In the genomic region with DNA sequence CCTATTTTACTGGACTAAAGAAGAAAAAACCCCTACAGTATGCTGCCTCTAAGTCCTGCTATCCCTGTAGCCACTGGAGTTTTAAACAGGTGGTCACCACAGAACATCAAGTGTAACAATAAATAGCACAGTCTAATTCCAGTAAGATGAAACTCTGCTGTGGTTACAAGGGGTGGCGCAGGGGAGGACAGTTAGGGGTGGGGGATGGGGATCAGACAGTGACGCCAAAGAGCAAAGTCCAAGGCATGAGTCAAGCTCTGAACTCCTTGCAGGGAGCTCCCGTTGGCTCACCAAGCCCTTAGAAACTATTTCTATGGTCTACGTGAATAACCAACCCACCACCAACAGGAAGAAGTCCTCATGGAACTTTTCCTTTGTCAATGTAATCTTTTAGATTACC, we compare ENCODE assay signal across 12 mouse cellular contexts.
DNase-seq lines count a peak whose midpoint lies in the region; ATAC-seq and TF ChIP-seq lines count a peak whose summit lies in the region.
"Had no signal": no experiment of that assay in that cellular context is flagged by ENCODE, and none has a peak within 500 bp of the region (broad histone marks: within the 10 kb centered on the region; RNA-seq: fewer than 3 reads in every experiment).

No protein-coding gene starts in this region.

- no peak for DNase-seq in heart, postnatal 4 days
- peak; percentile 46 for DNase-seq in gastrocnemius, postnatal 25 days
- peak; percentile 60 for DNase-seq in kidney, postnatal 10 days
- peak; percentile 83 for DNase-seq in stomach, postnatal 0 days (ENCODE audit: low spot score)
- no peak for DNase-seq in midbrain, embryonic 14.5 days
- no peak for DNase-seq in right cerebral cortex, adult 2 months (ENCODE audit: low spot score in 2 of 2)
- DNase-seq: cerebellum, postnatal 10 days; lung, postnatal 10 days had no signal

- ATAC-seq in heart, embryonic 16.5 days (replicated peaks; ENCODE audit: extremely low read depth, insufficient read depth, low FRiP score), result 0 out of 2 replicates have a peak, but pooled peaks have one; percentile 32
- peak; percentile 92 for ATAC-seq in stomach, postnatal 0 days (ENCODE audit: low FRiP score, low TSS enrichment)
- no peak for ATAC-seq in midbrain, embryonic 14.5 days (ENCODE audit: low FRiP score, low TSS enrichment)
- ATAC-seq: activated CD4-positive, CD25-positive, alpha-beta regulatory T cell, adult 4 months had no signal

- TF ChIP-seq EP300 in stomach, postnatal 0 days (optimal IDR thresholded peaks at IDR 0.05), result no peak

- no peak overlapping the region; the same call in 1 of the 2 replicates for H3K4me2 ChIP-seq in heart, embryonic 16.5 days (ENCODE audit: low read depth, low read length)
- no peak overlapping the region for H3K4me2 ChIP-seq in stomach, postnatal 0 days (replicated peaks; ENCODE audit: low read depth)
- H3K4me2 ChIP-seq in midbrain, embryonic 14.5 days (ENCODE audit: low read length), result no peak overlapping the region
- H3K4me2 ChIP-seq: midbrain, embryonic 12.5 days had no signal

- peaks cover 5% of the 10 kb centered on the region; the same call in 1 of the 2 replicates for H3K36me3 ChIP-seq in heart, embryonic 16.5 days (ENCODE audit: control insufficient read depth, insufficient read depth)
- H3K36me3 ChIP-seq in stomach, postnatal 0 days (ENCODE audit: control insufficient read depth, insufficient read depth, low read length), result no peaks in the 10 kb centered on the region
- H3K36me3 ChIP-seq in midbrain, embryonic 14.5 days (ENCODE audit: control insufficient read depth, insufficient read depth, low read length), result no peaks in the 10 kb centered on the region
- H3K36me3 ChIP-seq: hindbrain, embryonic 10.5 days; midbrain, embryonic 12.5 days had no signal

- 28% methylated on average over 4 of the region's 4 CpGs for WGBS in heart, embryonic 16.5 days
- 42% methylated on average over 4 of the region's 4 CpGs for WGBS in stomach, postnatal 0 days
- 80% methylated on average over 4 of the region's 4 CpGs for WGBS in midbrain, embryonic 14.5 days

- no peak for TF ChIP-seq CTCF in stomach, postnatal 0 days (IDR thresholded peaks at IDR 0.05; ENCODE audit: low read depth)

- H3K27me3 ChIP-seq in heart, embryonic 16.5 days (ENCODE audit: control insufficient read depth, insufficient read depth, low read length), result no peaks in the 10 kb centered on the region
- no peaks in the 10 kb centered on the region for H3K27me3 ChIP-seq in stomach, postnatal 0 days (ENCODE audit: control insufficient read depth, insufficient read depth, low read length)
- no peaks in the 10 kb centered on the region for H3K27me3 ChIP-seq in midbrain, embryonic 14.5 days (ENCODE audit: control insufficient read depth, insufficient read depth, low read length)
- H3K27me3 ChIP-seq: midbrain, embryonic 12.5 days had no signal

- peaks cover 16% of the 10 kb centered on the region for H3K4me1 ChIP-seq in heart, embryonic 16.5 days (ENCODE audit: control insufficient read depth, insufficient read depth, low read length)
- no peaks in the 10 kb centered on the region for H3K4me1 ChIP-seq in stomach, postnatal 0 days (replicated peaks; ENCODE audit: control insufficient read depth, insufficient read depth)
- no peaks in the 10 kb centered on the region for H3K4me1 ChIP-seq in midbrain, embryonic 14.5 days (ENCODE audit: control insufficient read depth, insufficient read depth, low read length)
- H3K4me1 ChIP-seq: hindbrain, embryonic 10.5 days; midbrain, embryonic 12.5 days had no signal

- no peak overlapping the region for H3K4me3 ChIP-seq in heart, embryonic 16.5 days (ENCODE audit: low read length)
- no peak overlapping the region for H3K4me3 ChIP-seq in stomach, postnatal 0 days (ENCODE audit: low read depth, low read length)
- H3K4me3 ChIP-seq in midbrain, embryonic 14.5 days (replicated peaks; ENCODE audit: low read depth, low read length), result no peak overlapping the region
- H3K4me3 ChIP-seq: hindbrain, embryonic 10.5 days; midbrain, embryonic 12.5 days had no signal

- no peak overlapping the region for H3K9ac ChIP-seq in heart, embryonic 16.5 days (ENCODE audit: low read length)
- H3K9ac ChIP-seq in stomach, postnatal 0 days (ENCODE audit: low read length), result no peak overlapping the region
- H3K9ac ChIP-seq in midbrain, embryonic 14.5 days (replicated peaks; ENCODE audit: low read length), result no peak overlapping the region
- H3K9ac ChIP-seq: midbrain, embryonic 12.5 days had no signal

- H3K27ac ChIP-seq in heart, embryonic 16.5 days (ENCODE audit: low read length), result peak overlapping the region; percentile 26; the same call in 1 of the 2 replicates
- no peak overlapping the region for H3K27ac ChIP-seq in stomach, postnatal 0 days (replicated peaks)
- no peak overlapping the region for H3K27ac ChIP-seq in midbrain, embryonic 14.5 days (replicated peaks; ENCODE audit: low read depth, low read length)
- H3K27ac ChIP-seq: hindbrain, embryonic 10.5 days; midbrain, embryonic 12.5 days had no signal

- no peaks in the 10 kb centered on the region for H3K9me3 ChIP-seq in heart, embryonic 16.5 days (replicated peaks; ENCODE audit: control insufficient read depth, low read length)
- H3K9me3 ChIP-seq in stomach, postnatal 0 days (ENCODE audit: control insufficient read depth, low read length), result no peaks in the 10 kb centered on the region
- no peaks in the 10 kb centered on the region for H3K9me3 ChIP-seq in midbrain, embryonic 14.5 days (ENCODE audit: control insufficient read depth, low read length)
- H3K9me3 ChIP-seq: hindbrain, embryonic 10.5 days had no signal

Comparison
In these comparisons a context has a peak if more than half of its experiments do, and no peak if none do; other contexts are left out.
1. DNase-seq: peak in gastrocnemius, postnatal 25 days (single experiment), kidney, postnatal 10 days (single experiment) and stomach, postnatal 0 days (single experiment); none in heart, postnatal 4 days (single experiment), midbrain, embryonic 14.5 days (single experiment) and right cerebral cortex, adult 2 months (0 of 2).